Mouse (Mus musculus): Measurements from ENCODE around the gene RPS10-NUDT3.

DNA sequence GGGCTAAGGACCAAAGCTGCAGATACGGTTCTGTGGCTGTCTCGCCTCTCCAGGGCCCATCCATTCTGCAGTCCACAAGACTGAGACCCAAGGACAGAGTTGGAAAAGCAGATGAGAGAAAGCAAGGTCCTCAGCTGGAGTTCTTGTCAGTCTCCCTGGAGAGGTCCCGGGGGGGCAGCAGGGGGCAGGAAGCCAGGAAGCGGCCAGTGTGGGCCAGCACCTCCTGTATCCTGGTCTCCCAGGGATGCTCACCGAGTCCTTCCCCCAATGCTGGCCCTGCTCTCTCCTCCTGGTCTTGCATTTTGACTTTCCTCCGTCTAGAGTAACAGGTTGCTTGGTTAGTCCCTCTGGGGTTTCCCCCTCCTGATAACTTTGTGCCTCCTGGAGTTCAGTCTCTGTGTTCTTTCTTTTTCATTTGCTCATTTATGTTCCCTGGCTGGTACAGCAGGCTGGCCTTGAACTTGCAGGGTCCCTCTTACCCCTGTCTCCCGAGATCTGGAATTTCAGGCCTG lies 88.4 kb downstream of the RPS10-NUDT3 start:
- TF ChIP-seq CTCF (IDR thresholded peaks at IDR 0.05; ENCODE audit: low read depth) (no peak), EP300 (optimal IDR thresholded peaks at IDR 0.05) (no peak)

All from stomach, postnatal 0 days (tissue).